Mouse (Mus musculus): ENCODE results near the gene Mrps24.

Gene Mrps24

DNA sequence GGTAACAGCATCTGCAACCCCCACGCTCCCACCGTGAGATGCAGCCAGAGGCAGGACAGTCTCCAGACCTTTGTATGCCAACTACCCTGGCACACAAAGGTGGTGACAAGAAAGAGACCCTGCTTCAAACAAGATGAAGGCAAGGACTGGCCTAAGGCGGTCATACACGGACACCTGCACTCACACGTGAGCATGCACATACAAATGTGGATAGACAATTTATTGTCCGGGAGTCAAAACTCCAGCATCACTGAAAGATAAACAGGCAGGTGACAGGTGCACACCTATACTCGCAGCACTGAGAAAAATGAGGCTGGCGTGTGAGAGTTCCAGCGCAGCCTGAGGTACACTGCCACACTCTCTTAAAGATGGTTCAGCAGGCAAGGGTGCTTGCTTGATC is 9.5 kb downstream of the Mrps24 start:
- no peak for DNase-seq

DNA sequence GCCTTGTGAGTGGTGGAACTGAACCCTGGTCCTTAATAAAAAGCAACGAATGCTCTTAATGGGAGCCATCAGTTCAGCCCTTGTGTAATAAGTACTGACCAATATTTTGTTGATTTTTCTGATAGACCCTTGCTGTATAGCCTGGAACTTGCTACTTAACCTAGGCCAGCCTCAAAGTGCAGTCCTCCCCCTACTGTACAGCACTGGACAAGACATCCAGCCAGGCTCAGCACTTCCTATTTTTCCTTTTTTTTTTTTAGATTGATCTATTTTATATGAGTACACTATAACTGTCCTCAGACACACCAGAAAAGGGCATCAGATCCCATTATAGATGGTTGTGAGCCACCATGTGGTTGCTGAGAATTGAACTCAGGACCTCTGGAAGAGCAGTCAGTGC is 12.1 kb downstream of the Mrps24 start:
- DNase-seq, result no peak

DNA sequence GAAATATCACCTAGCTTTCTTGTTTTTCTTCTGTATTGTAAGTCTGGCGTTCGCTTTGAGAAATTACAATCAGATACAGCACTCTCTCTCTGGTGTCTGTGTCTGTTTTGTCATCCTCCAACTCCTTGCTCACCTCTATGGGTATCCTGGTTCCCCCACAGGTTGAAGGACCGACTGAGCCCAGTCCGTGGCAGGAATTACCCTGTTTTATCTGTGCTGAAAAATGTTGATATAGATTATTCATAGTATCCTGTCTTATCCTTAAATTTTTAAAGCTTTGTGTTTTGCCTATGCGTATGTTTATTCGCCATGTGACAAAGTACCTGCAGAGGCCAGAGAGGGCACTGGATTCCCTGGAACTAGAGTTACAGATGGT is 12.5 kb downstream of the Mrps24 start:
- DNase-seq, result no peak

DNA sequence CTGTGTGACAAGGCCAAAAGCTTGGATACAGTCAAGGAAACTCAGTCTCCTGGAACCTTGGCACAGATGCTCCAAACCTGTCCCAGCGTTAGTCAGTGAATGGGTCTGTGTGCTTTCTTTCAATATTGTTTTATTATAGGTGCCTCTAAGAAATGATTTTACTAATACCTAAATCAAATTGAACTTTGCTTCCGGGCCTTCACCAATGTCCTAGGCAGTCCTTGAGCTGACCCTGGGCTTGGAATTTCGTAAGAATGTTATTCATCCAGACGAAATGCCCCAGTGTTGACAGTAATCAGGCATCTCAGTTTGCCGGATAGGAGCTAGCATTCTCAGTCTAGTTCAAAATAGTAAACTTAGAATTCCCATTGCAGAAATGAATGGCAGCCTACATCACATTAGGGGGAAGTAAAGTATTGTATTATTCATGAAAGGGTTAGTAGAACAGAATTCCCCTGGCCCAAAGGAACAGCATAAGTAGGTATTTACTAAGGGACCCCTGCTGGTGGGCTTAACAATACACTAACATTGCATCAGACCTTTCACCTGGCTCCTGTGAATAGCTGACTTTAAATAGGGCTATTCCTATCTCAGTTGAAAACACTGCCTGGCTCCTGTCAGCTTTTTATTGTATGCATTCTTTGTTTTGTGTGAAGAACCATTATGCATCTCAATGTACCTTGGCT is 13.1 kb downstream of the Mrps24 start:
- DNase-seq, result no peak

DNA sequence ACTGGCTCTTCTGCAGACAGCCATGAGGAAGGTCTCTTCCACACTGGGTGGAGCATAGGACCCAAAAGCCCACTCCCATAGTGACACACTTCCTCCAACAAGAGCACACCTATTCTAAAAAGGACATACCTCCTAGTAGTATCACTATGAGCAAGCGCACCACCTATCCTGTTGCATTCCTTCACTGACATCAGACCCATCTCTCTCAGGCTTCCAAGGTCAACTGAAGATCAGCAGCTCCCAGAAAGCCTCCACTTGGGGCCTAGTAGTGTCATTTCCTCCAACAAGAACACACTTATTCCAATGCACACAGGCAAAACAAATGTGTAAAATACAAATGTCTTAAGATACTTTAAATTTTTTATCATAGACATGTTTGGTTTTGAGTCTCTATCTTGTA is 13.7 kb downstream of the Mrps24 start:
- no peak for DNase-seq

DNA sequence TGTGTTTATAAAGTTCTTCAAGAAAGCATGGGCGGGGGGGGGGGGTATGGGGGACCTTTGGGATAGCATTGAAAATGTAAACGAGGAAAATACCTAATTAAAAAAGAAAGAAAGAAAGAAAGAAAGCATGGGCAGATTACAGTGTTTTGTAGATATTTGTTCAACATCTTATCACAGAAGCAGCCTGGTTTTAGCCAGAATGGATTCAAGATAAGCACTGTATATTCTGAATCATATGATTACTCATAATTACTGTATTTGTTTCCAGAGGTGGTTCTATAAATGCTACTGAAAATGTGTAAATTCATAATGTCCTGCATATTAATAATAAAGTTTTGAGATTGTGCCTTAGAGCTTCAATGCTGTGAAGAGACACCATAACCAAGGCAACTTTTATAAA is 14.2 kb downstream of the Mrps24 start:
- no peak for DNase-seq

DNA sequence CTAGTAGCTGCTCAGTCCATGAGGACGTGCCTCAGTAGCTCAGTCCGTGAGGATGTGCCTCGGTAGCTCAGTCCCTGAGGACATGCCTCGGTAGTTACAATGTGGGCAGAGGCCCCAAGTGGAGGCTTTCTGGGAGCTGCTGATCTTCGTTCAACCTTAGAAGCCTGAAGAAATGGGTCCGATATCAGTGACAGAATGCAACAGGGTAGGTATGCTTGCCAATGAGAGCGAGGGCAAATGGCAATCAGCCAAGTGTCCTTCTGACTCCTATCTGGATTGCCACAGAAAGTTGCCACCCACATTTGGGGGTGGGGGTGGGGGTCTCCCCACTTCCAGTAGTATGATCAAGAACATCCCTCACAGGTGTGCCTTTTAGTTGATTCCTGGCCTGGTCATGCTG is 14.7 kb downstream of the Mrps24 start:
- DNase-seq, result no peak

DNA sequence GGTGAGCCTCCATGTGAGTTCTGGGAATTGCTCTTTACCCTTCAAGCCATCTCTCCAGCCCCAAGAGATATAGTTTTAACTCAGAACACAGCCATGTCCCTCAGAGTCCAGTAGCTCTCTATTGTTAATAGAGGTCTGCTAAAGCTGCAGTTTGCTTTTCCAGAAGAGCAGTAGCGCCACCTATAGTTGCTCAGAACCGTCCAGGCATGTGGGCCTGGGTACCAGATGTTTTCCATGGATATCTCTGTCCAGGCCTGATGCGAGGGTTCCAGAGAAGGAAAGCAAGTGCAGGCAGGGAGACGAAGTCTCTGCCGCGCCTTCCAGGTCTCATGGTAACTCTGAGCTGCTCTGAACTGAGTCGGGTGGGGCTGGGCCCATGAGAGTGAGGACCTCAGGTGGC is 23.7 kb downstream of the Mrps24 start:
- DNase-seq, result no peak

DNA sequence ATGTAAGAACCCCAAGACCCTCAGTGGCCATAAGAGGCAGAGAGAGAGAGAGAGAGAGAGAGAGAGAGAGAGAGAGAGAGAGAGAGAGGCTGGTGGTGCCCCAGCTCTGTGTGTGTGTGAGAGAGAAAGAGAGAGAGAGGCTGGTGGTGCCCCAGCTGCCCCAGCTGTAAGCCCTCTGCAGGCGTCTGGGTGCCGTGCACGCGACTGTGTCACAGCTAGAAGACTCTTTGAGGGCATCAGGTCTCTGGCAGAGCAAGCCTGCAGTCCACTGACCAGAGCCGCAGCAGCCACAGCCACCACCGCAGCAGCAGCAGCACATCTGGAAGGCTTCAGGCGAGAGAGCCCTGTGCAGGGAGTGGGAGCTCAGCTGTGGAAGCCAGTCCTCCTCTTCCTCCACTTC is 31.2 kb downstream of the Mrps24 start:
- DNase-seq, result no peak

DNA sequence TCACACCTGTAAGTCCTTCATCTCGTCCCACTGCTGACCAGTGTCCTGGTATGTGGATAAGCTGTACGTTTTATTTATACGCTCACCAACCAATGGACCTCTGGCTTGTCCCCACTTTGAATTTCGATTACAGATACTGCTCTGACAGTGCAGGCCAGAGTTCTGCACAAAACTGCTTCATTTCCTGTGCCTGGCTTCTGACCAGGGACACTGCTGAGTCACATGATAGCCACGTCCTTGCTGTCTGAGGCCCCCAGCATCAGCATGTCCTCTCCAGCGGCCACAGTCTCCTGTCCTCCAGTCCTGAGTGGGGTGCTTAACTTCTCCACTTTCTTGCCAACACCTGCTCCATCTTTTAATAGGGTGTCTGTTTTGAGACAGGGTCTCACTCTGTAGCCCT is 32.9 kb downstream of the Mrps24 start:
- no peak for DNase-seq
